Mouse (Mus musculus) G1E (cell line): Measurements from ENCODE around the gene Brms1.

Experiments used
- CTCF ChIP-seq: IDR thresholded peaks from 2 replicates; pipeline ENCODE4 v1.5.1; 2012; ENCODE audit warnings: low read depth, low read length, inconsistent platforms, mixed read lengths
- GATA1 ChIP-seq: IDR thresholded peaks from 2 replicates; pipeline ENCODE4 v1.6.1; 2012; ENCODE audit warnings: borderline replicate concordance, low read length, inconsistent platforms, mixed read lengths
- TAL1 ChIP-seq: conservative IDR thresholded peaks from 2 replicates; pipeline ENCODE4 v1.6.1; 2012; ENCODE audit warnings: low read depth, low read length, inconsistent platforms, mixed read lengths

GRCm38 (mm10) chr19:5052853-5053252 is 11.7 kb downstream of the Brms1 start:
- TF ChIP-seq CTCF: no peak
- TF ChIP-seq GATA1: no peak
- TF ChIP-seq TAL1: no peak
